Mouse (Mus musculus) embryonic fibroblast, embryonic 13.5 days (primary cell): ENCODE data around the gene P2ry6.

Experiments
- CTCF ChIP-seq: IDR thresholded peaks from 2 replicates; pipeline ENCODE4 v1.5.1; 2011; ENCODE audit warnings: mild to moderate bottlenecking, control low read depth, low read length, moderate library complexity, borderline replicate concordance; ENCODE audit not compliant: insufficient read depth
- POLR2A ChIP-seq: IDR thresholded peaks from 2 replicates; pipeline ENCODE4 v1.6.1; 2011; ENCODE audit warnings: low read depth, mild to moderate bottlenecking, control low read depth, low read length, moderate library complexity

DNA sequence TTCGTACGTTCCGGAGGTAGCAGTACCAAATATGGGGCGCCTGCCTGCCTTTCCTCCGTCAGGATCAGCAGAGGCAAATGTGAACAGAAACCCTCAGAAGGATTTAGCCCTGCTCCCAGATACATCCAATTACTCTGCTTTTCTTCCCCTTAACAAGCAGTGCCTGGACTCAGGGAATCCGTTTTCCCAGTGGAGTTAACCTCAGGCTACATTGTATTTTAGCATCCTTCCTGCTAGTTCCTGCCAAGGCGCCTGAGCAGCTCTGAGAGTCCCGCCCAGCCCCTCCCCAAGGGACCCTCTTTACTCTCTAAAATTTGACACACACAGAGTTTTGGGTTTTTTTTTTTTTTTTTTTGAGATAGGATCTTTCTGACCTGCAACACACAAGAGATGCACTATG is 11.1 kb downstream of the P2ry6 start:
- TF ChIP-seq POLR2A (no peak), CTCF (no peak)
